Mouse (Mus musculus) erythroid progenitor cell, adult 5-6 weeks (primary cell): ENCODE measurements around the gene Hsd17b14. TPM values are rescaled to one million over a fixed set of nuclear protein-coding genes. Genes with fewer than 3 reads are reported as not detected.

Experiments used
- ATAC-seq: replicated peaks from 2 replicates; pipeline ENCODE4 v1.8.0; 2016; ENCODE audit warnings: moderate number of reproducible peaks, mild to moderate bottlenecking, moderate TSS enrichment, inconsistent platforms; ENCODE audit not compliant: poor library complexity, low FRiP score, severe bottlenecking
- total RNA-seq, 2 experiments: library from RNA; stranded (forward) in 1 of 2; stranded (reverse) in 1 of 2; fragments of 150-400 nt in 1 of 2; fragments of 186-747, 209-891 nt in 1 of 2; gene quantifications; 2 replicates each; pipeline versions ENCODE4 v1.2.3 to v1.2.4; 2015 to 2017; ENCODE audit warnings: low replicate concordance in 2 of 2

The Hsd17b14 gene
- total RNA-seq, 2 experiments from 2014 or later = not detected

DNA sequence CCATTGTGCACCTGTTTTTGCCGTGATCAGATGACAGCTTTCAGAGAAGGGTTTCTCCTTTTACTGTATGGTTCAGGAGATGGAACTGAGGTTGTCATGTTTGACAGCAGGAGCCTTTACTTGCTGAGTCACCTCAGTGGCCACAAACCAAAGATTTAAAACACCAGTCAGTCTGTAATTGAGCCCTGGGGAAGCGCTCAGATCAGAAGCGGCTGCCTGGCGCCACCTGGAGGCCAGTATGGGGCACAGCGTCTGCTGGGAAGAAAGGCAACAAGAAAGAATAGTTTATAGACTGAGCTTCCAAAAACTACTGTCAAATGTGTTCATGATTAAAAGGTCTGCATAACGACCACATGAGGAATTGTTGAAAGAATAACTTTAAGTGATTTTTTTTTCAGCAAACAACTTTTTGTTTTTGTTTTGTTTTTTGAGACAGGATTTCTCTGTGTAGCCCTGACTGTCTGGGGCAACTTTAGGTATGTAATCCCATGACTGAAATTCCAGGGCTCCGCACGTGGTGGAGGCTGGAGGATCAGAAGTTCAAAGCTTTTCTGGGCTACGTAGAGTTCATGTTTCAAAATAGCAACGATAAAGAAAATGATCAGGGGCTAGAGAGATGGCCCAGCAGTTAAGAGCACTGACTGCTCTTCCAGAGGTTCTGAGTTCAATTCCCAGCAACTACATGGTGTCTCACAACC, 38.6 kb downstream of the Hsd17b14 start:
- peak; percentile 51; the same call in 1 of the 2 replicates for ATAC-seq

DNA sequence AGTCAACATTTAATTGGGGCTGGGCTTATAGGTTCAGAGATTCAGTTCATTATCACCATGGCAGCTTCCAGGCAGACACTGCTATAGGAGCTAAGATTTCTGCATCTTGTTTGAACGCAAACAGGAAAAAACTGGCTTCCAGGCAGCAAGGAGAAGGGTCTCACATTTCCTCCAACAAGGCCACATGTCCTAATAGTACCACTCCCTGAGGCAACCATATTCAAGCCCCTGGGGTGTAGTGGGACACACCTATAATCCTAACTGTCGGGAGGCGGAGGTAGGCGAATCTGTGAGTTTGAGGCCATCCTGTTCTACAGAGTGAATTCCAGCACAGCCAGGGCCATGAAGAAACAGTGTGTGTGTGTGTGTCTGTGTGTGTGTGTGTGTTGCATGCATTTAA, 40.5 kb downstream of the Hsd17b14 start:
- no peak for ATAC-seq

DNA sequence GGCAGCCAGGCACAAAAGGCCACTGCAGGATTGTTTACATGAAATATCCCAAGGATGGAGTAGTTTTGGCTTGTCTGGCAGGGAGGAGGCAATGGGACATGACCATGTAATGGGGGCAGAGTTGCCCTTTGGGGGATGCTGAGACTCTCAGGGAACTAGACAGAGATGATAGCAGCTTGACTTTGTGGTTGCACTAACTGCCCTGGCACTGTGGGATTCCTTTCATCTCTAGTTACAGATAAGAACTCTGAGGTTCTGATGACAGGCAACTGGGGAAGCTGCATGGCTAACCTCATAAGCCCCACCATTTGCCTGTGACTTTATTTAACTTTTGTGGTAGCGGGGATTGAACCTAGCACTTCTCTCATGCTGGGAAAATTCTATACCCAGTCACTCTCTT, 41.4 kb downstream of the Hsd17b14 start:
- ATAC-seq = no peak

DNA sequence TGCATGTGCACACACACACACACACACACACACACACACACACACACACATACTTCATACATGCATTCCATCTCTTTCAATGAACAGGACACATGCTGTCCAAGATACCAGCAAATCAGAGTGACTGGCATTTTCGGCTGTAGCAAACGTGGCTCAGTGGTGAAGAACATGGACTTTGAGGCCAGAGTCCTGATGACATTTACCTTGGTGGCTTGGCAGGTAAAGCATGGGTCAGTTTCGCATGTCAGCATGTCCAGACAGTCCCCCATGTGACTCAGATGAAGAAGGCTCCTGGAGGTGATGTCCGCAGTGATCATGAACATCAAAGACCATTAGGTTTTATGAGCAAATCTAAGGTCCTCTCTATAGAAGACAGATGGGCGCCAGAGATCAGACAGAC, 42.3 kb downstream of the Hsd17b14 start:
- ATAC-seq = no peak

DNA sequence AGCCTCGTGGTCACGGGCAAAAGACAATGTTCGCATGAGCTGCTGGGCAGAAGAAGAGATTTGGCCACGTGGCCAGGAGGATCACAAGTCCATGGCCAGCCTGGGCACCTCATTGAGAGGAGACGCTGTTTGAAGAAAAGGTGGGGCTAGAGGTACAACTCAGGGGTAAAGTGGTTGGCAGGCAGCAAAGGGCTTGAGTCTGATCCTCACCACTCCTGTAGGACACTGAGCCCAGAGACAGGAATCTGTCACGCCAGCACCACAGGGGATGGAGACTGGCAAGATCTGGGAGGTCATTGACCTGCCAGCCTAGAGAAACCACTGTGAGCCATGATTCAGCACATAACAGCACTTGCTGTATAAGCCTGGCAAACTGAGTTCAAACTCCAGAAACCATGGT, 42.8 kb downstream of the Hsd17b14 start:
- no peak for ATAC-seq

DNA sequence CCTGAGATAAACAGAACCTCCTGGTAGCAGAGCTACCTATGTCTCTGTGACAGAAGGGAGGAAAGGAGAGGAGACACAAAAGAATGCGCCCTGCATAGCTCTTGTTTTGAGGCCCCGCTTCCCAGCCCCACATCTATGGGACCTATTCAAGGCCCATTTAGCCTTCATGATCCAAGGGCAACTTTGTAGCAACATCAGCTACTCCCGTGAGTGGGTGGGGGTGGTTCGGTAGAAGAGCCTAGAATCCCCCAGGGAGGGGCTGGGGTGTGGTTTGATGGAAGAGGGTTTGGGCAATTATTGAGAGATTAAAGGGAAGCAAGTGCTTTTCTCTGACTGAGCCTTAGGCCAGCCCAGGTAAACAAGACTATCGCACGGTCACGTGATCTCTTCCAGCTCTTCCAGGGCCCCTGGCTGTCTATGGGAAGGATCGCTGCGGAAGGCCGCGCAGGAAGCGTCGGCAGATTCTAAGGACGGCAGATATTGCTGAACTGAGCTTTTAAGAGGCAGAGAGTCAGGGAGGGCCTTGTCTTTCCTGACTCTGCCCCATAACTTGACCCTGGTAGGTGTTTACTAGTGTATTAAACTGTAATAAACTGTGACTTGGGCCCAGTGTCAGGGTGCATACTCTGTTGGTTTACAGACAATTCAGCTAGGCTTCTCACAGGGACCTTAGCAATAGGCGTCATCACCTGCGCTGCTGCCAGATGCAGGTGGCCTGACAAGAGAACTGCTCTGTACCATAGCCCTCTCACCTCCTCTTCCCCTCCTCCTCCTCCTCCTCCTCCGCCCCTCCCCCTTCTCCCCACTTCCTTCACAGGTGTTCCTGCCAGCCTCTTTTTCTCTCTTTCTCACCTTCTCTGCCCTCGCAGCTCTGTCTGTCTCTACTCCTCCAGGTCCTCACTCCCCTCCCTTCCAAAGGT, 44.5 kb downstream of the Hsd17b14 start:
- ATAC-seq = no peak

DNA sequence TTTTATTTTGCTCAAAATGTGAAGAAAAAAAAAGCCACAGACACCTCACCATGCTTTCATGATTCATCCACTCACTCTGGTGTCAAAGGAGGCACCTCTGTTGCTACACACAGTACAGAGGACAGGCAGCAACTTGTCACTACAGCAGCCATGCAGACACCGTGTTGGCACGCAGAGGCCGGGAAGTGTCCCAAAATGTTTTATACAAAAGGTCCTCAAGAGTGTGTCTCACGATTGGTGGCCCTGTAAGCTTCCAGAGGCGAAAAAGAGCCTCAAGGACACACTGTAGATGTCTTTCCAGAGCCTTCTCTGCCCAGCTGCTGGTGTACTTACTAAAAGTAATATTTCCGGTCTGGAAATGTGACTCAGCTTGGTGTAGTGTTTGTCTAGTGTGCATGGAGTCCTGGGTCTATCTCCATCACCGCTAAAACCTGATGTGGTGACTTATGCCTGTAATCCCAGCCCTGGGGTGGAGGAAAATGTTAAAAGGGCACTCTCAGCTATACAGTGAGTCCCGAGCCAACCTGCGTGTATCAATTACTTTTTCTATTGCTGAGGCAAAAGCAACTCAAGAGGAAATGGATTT, 51.1 kb downstream of the Hsd17b14 start:
- ATAC-seq = no peak

DNA sequence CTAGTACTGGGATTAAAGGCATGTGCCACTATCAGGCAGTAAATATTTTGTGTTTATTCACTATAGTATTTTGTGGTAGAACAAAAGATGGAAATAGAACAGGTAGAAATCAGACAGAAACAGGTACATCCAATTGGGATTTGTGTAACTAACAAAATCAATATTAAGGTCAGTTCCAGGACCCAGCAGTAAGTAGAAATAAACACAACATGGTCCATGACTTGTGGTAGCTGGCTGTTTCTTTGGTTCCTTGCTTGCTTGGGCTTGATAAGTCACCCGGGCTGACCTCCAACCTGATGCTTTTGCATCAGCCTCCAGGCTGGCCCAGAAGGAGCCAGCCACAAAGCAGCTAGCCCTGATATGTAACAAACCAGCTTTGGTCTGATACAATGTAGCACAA, 54.8 kb downstream of the Hsd17b14 start:
- no peak for ATAC-seq

DNA sequence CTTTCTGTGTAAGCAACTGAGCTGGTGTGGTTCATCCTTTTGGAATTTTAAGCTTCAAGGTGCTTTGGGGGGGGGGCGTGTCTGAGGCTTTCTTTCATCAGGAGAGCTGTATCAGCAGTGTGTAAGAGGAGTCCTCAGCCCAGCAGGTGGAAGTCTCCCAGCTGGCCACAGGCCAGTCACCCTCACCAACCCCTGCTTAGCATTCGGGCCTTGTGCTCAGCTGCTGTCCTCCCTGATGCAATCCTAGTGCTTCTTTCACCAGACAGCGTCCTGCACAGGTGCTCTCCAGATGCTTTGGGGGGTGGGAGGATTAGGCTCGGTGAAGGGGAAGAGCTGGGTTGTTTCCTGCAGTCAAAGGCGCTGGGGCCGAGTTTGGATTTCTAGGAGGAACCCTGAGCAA, 61.6 kb downstream of the Hsd17b14 start:
- ATAC-seq = no peak

DNA sequence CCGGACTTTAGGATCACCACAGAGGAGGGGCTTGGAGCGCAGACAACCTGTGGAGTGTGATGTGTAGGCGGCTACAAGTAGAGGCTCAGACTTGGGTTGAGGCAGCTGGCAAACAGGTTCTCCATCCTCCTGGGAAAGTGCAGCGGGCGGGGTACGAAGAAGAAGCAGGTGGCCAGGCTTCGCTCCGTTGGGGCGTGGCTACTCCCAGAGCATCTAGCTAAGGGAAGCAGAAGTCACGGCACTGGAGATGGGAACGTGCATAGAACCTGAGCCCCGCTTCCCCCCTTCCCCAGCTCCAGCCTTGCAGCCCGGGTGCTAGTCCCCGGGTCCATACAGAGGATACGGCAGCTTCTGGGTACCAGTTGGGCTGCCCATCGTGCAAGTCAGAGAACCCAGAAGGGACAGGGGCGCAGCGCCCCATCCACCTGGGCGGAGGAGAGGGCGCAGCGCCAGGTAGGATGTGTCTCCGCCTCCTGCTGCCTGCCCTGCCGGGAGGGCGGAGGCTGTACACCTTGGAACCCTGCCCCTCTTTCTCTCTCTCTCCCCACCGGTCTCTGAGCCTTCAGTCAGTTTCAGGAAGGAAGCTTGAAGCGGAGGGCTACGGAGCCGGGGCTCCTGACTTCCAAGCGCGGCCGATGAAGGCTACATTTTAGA, 62.5 kb downstream of the Hsd17b14 start, which contains the start of gene Fut1:
Gene Fut1 (plus strand): TSS at position 248 of the 654 bp plus-strand sequence.
- ATAC-seq = no peak

Other genes with a start within 250 kb of the Hsd17b14 start
Only the 30 nearest of the 35 such genes appear.
- not detected in 2 replicates for gene Lin7b, start 184.3 kb upstream of the Hsd17b14 start, total RNA-seq (2015; ENCODE audit: low replicate concordance)
- gene Lin7b, start 184.3 kb upstream of the Hsd17b14 start, total RNA-seq (2017; ENCODE audit: low replicate concordance) = not detected in 2 replicates
- 143 and 194 TPM in 2 replicates for gene Snrnp70, start 159.2 kb upstream of the Hsd17b14 start, total RNA-seq (2015; ENCODE audit: low replicate concordance)
- 312 and 348 TPM in 2 replicates for gene Snrnp70, start 159.2 kb upstream of the Hsd17b14 start, total RNA-seq (2017; ENCODE audit: low replicate concordance)
- gene Kcna7, start 149.2 kb upstream of the Hsd17b14 start, total RNA-seq (2015; ENCODE audit: low replicate concordance) = not detected in 2 replicates
- not detected in 2 replicates for gene Kcna7, start 149.2 kb upstream of the Hsd17b14 start, total RNA-seq (2017; ENCODE audit: low replicate concordance)
- gene Ntf5, start 141.2 kb upstream of the Hsd17b14 start, total RNA-seq (2015; ENCODE audit: low replicate concordance) = not detected in 2 replicates
- not detected in 2 replicates for gene Ntf5, start 141.2 kb upstream of the Hsd17b14 start, total RNA-seq (2017; ENCODE audit: low replicate concordance)
- not detected in 2 replicates for gene Lhb, start 134.1 kb upstream of the Hsd17b14 start, total RNA-seq (2015; ENCODE audit: low replicate concordance)
- gene Lhb, start 134.1 kb upstream of the Hsd17b14 start, total RNA-seq (2017; ENCODE audit: low replicate concordance) = not detected in 2 replicates
- gene Gys1, start 120.0 kb upstream of the Hsd17b14 start, total RNA-seq (2015; ENCODE audit: low replicate concordance) = 0.84 and 5.8 TPM in 2 replicates
- 2.1 and 6.2 TPM in 2 replicates for gene Gys1, start 120.0 kb upstream of the Hsd17b14 start, total RNA-seq (2017; ENCODE audit: low replicate concordance)
- gene Ruvbl2, start 116.8 kb upstream of the Hsd17b14 start, total RNA-seq (2015; ENCODE audit: low replicate concordance) = 39.0 and 53.3 TPM in 2 replicates
- gene Ruvbl2, start 116.8 kb upstream of the Hsd17b14 start, total RNA-seq (2017; ENCODE audit: low replicate concordance) = 22.6 and 28.8 TPM in 2 replicates
- 2,156 and 2,353 TPM in 2 replicates for gene Ftl1, start 95.0 kb upstream of the Hsd17b14 start, total RNA-seq (2015; ENCODE audit: low replicate concordance)
- 950 and 960 TPM in 2 replicates for gene Ftl1, start 95.0 kb upstream of the Hsd17b14 start, total RNA-seq (2017; ENCODE audit: low replicate concordance)
- gene Bax, start 88.0 kb upstream of the Hsd17b14 start, total RNA-seq (2015; ENCODE audit: low replicate concordance) = 10.1 and 43.6 TPM in 2 replicates
- 10.3 and 15.9 TPM in 2 replicates for gene Bax, start 88.0 kb upstream of the Hsd17b14 start, total RNA-seq (2017; ENCODE audit: low replicate concordance)
- 0.84 TPM in 1 of 2 replicates, not detected in the other for gene Tulp2, start 73.0 kb upstream of the Hsd17b14 start, total RNA-seq (2015; ENCODE audit: low replicate concordance)
- not detected in 2 replicates for gene Tulp2, start 73.0 kb upstream of the Hsd17b14 start, total RNA-seq (2017; ENCODE audit: low replicate concordance)
- not detected in 2 replicates for gene Gm45808, start 68.1 kb upstream of the Hsd17b14 start, total RNA-seq (2015; ENCODE audit: low replicate concordance)
- 4.9 TPM in 1 of 2 replicates, not detected in the other for gene Gm45808, start 68.1 kb upstream of the Hsd17b14 start, total RNA-seq (2017; ENCODE audit: low replicate concordance)
- 0.42 and 3.6 TPM in 2 replicates for gene Dhdh, start 66.1 kb upstream of the Hsd17b14 start, total RNA-seq (2015; ENCODE audit: low replicate concordance)
- gene Dhdh, start 66.1 kb upstream of the Hsd17b14 start, total RNA-seq (2017; ENCODE audit: low replicate concordance) = 1.0 and 1.6 TPM in 2 replicates
- 164 and 168 TPM in 2 replicates for gene Nucb1, start 44.5 kb upstream of the Hsd17b14 start, total RNA-seq (2015; ENCODE audit: low replicate concordance)
- 789 and 905 TPM in 2 replicates for gene Nucb1, start 44.5 kb upstream of the Hsd17b14 start, total RNA-seq (2017; ENCODE audit: low replicate concordance)
- gene Ppp1r15a, start 28.6 kb upstream of the Hsd17b14 start, total RNA-seq (2015; ENCODE audit: low replicate concordance) = 814 and 867 TPM in 2 replicates
- 569 and 633 TPM in 2 replicates for gene Ppp1r15a, start 28.6 kb upstream of the Hsd17b14 start, total RNA-seq (2017; ENCODE audit: low replicate concordance)
- gene Plekha4, start 28.6 kb upstream of the Hsd17b14 start, total RNA-seq (2015; ENCODE audit: low replicate concordance) = 7.2 TPM in 1 of 2 replicates, not detected in the other
- 0.08 and 0.90 TPM in 2 replicates for gene Plekha4, start 28.6 kb upstream of the Hsd17b14 start, total RNA-seq (2017; ENCODE audit: low replicate concordance)
- gene Bcat2, start 15.3 kb downstream of the Hsd17b14 start, total RNA-seq (2015; ENCODE audit: low replicate concordance) = 8.4 and 17.7 TPM in 2 replicates
- 4.0 and 22.0 TPM in 2 replicates for gene Bcat2, start 15.3 kb downstream of the Hsd17b14 start, total RNA-seq (2017; ENCODE audit: low replicate concordance)
- gene Fgf21, start 60.6 kb downstream of the Hsd17b14 start, total RNA-seq (2015; ENCODE audit: low replicate concordance) = not detected in 2 replicates
- not detected in 2 replicates for gene Fgf21, start 60.6 kb downstream of the Hsd17b14 start, total RNA-seq (2017; ENCODE audit: low replicate concordance)
- gene Fut1, start 62.4 kb downstream of the Hsd17b14 start, total RNA-seq (2015; ENCODE audit: low replicate concordance) = not detected in 2 replicates
- gene Fut1, start 62.4 kb downstream of the Hsd17b14 start, total RNA-seq (2017; ENCODE audit: low replicate concordance) = not detected in 2 replicates
- not detected in 2 replicates for gene Izumo1, start 66.9 kb downstream of the Hsd17b14 start, total RNA-seq (2015; ENCODE audit: low replicate concordance)
- gene Izumo1, start 66.9 kb downstream of the Hsd17b14 start, total RNA-seq (2017; ENCODE audit: low replicate concordance) = not detected in 2 replicates
- not detected in 2 replicates for gene Rasip1, start 72.6 kb downstream of the Hsd17b14 start, total RNA-seq (2015; ENCODE audit: low replicate concordance)
- gene Rasip1, start 72.6 kb downstream of the Hsd17b14 start, total RNA-seq (2017; ENCODE audit: low replicate concordance) = not detected in 2 replicates
- not detected in 2 replicates for gene Mamstr, start 85.1 kb downstream of the Hsd17b14 start, total RNA-seq (2015; ENCODE audit: low replicate concordance)
- not detected in 2 replicates for gene Mamstr, start 85.1 kb downstream of the Hsd17b14 start, total RNA-seq (2017; ENCODE audit: low replicate concordance)
- gene Fut2, start 111.5 kb downstream of the Hsd17b14 start, total RNA-seq (2015; ENCODE audit: low replicate concordance) = not detected in 2 replicates
- gene Fut2, start 111.5 kb downstream of the Hsd17b14 start, total RNA-seq (2017; ENCODE audit: low replicate concordance) = not detected in 2 replicates
- gene Ntn5, start 129.1 kb downstream of the Hsd17b14 start, total RNA-seq (2015; ENCODE audit: low replicate concordance) = not detected in 2 replicates
- not detected in 2 replicates for gene Ntn5, start 129.1 kb downstream of the Hsd17b14 start, total RNA-seq (2017; ENCODE audit: low replicate concordance)
- gene Sec1, start 139.5 kb downstream of the Hsd17b14 start, total RNA-seq (2015; ENCODE audit: low replicate concordance) = not detected in 2 replicates
- not detected in 2 replicates for gene Sec1, start 139.5 kb downstream of the Hsd17b14 start, total RNA-seq (2017; ENCODE audit: low replicate concordance)
- not detected in 2 replicates for gene Car11, start 144.9 kb downstream of the Hsd17b14 start, total RNA-seq (2015; ENCODE audit: low replicate concordance)
- not detected in 2 replicates for gene Car11, start 144.9 kb downstream of the Hsd17b14 start, total RNA-seq (2017; ENCODE audit: low replicate concordance)
- gene Dbp, start 150.2 kb downstream of the Hsd17b14 start, total RNA-seq (2015; ENCODE audit: low replicate concordance) = 1.3 and 2.5 TPM in 2 replicates
- 1.7 and 2.6 TPM in 2 replicates for gene Dbp, start 150.2 kb downstream of the Hsd17b14 start, total RNA-seq (2017; ENCODE audit: low replicate concordance)
- gene Rpl18, start 160.6 kb downstream of the Hsd17b14 start, total RNA-seq (2015; ENCODE audit: low replicate concordance) = 522 and 544 TPM in 2 replicates
- 281 and 297 TPM in 2 replicates for gene Rpl18, start 160.6 kb downstream of the Hsd17b14 start, total RNA-seq (2017; ENCODE audit: low replicate concordance)
- gene Sphk2, start 163.1 kb downstream of the Hsd17b14 start, total RNA-seq (2015; ENCODE audit: low replicate concordance) = 9.6 and 12.6 TPM in 2 replicates
- gene Sphk2, start 163.1 kb downstream of the Hsd17b14 start, total RNA-seq (2017; ENCODE audit: low replicate concordance) = 4.8 and 9.4 TPM in 2 replicates
- gene Fam83e, start 166.3 kb downstream of the Hsd17b14 start, total RNA-seq (2015; ENCODE audit: low replicate concordance) = not detected in 2 replicates
- gene Fam83e, start 166.3 kb downstream of the Hsd17b14 start, total RNA-seq (2017; ENCODE audit: low replicate concordance) = not detected in 2 replicates
- gene Spaca4, start 170.9 kb downstream of the Hsd17b14 start, total RNA-seq (2015; ENCODE audit: low replicate concordance) = not detected in 2 replicates
- gene Spaca4, start 170.9 kb downstream of the Hsd17b14 start, total RNA-seq (2017; ENCODE audit: low replicate concordance) = not detected in 2 replicates